Mouse (Mus musculus): ENCODE data around the gene Cyp2ab1.

DNA sequence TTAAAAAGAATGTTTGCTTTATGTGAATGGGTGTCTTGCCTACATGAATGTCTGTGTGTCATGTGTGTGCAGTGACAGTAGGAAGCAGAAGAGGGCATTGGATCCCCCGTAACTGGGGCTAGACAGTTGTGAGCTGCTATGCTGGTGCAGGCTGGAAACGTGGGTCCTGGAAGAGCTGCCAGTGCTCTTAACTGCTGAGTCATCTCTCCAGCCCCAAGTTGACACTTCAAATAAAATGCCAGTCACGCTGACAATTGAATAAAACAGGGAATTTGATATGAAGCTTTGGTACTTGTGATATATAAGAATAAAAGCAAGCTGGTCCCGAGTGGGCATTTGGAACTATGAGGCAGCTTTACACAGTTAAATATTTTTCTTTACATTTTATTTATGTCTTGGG, 45.0 kb downstream of the Cyp2ab1 start:
- TF ChIP-seq CTCF (IDR thresholded peaks at IDR 0.05; ENCODE audit: borderline replicate concordance, insufficient read depth, low read length): no peak
- no peak for TF ChIP-seq POLR2A (IDR thresholded peaks at IDR 0.05; ENCODE audit: low read depth, low read length)
